Mouse (Mus musculus): ENCODE measurements around the gene Nup160.

DNA sequence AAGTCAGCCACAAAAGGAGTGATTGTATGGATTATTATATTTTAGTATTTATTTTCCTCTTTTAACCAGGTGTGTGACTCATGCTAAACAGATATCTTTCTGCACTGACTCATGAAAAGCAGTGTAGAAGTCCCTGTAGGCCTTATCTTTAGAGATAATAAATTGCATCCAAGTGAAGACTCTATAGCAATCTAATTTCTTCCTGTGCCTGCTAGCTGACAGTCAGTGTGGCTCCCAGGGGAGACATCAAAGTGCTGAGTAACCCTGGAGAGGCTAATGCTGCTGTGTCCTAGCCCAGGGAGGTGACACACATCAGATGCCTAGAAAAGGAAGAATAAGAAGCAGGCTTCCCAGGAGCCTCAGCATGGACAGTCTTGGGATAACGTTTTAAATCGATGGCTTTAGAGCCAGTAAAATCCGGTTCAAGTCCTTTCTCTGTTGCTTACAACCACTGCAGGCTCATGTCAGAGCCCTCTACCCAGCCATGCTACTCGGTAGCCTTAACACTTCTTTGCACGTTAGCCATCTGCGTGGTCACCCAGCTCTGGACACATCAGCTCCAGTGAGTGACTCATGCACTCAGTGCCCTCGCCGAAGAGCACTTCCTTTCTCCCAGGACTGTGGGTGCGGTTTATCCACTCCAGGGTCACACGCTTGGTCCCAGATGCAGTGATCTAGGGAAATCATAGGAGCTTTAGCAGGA lies 35.9 kb upstream of the Nup160 start:
- TF ChIP-seq CTCF (IDR thresholded peaks at IDR 0.05; ENCODE audit: borderline replicate concordance, extremely low read depth, insufficient read depth, insufficient read length) (no peak), POLR2A (IDR thresholded peaks at IDR 0.05; ENCODE audit: borderline replicate concordance, extremely low read depth, insufficient read depth, insufficient read length, poor library complexity, severe bottlenecking) (no peak)

All from brain, embryonic 14.5 days (tissue).